Mouse (Mus musculus) liver, embryonic 14.5 days (tissue): Measurements from ENCODE around the gene Wrap53. TPM values are rescaled to one million over a fixed set of nuclear protein-coding genes. Genes with fewer than 3 reads are reported as not detected.

Source experiments
- ATAC-seq: fragments of 200-750 bp; cut with Nextera tagmentation; 2 replicates; pipeline ENCODE4 v1.8.0; 2017; ENCODE audit warnings: moderate number of reproducible peaks, mild to moderate bottlenecking, moderate library complexity; ENCODE audit not compliant: insufficient read depth
- DNase-seq, 3 experiments: peaks; one replicate each; pipeline ENCODE4 v3.0.0-alpha.2; 2012 to 2013; ENCODE audit warnings: low read depth in 3 of 3, low spot score in 3 of 3
- H3K27ac ChIP-seq: fragments of 300-500 bp; sonication (generic); 2 replicates; pipeline ENCODE4 v1.5.1; 2014; ENCODE audit warnings: moderate library complexity, mild to moderate bottlenecking, control low read depth, inconsistent platforms
- H3K27me3 ChIP-seq: fragments of 300-500 bp; sonication (generic); 2 replicates; pipeline ENCODE4 v1.6.1; 2014; ENCODE audit warnings: mild to moderate bottlenecking, low read length, moderate library complexity; ENCODE audit not compliant: control insufficient read depth, insufficient read depth
- H3K36me3 ChIP-seq: fragments of 300-500 bp; sonication (generic); replicated peaks from 2 replicates; pipeline ENCODE4 v1.6.1; 2014; ENCODE audit warnings: low read depth; ENCODE audit not compliant: control insufficient read depth, insufficient read depth
- H3K4me1 ChIP-seq, 2 experiments: fragments of 200-500 bp in 1 of 2; fragments of 300-500 bp in 1 of 2; sonication (generic) in 1 of 2; replicated peaks; 2 replicates each; pipeline ENCODE4 v1.6.1; 2012 to 2014; ENCODE audit warnings: antibody characterized with exemption in 1 of 2, inconsistent platforms in 1 of 2, low read length in 1 of 2; ENCODE audit not compliant: control insufficient read depth in 2 of 2, insufficient read depth in 2 of 2
- H3K4me2 ChIP-seq: fragments of 300-500 bp; sonication (generic); 2 replicates; pipeline ENCODE4 v1.6.1; 2014; ENCODE audit warnings: low read depth, mild to moderate bottlenecking, control low read depth, moderate library complexity
- H3K4me3 ChIP-seq, 2 experiments: fragments of 200-500 bp in 1 of 2; fragments of 300-500 bp in 1 of 2; sonication (generic) in 1 of 2; 2 replicates each; pipeline ENCODE4 v1.5.1; 2012 to 2014; ENCODE audit warnings: low read depth in 2 of 2, low read length in 2 of 2, mild to moderate bottlenecking in 2 of 2, control low read depth in 1 of 2, inconsistent platforms in 1 of 2, moderate library complexity in 1 of 2; ENCODE audit not compliant: insufficient read depth in 1 of 2
- H3K9ac ChIP-seq: fragments of 300-500 bp; sonication (generic); replicated peaks from 2 replicates; pipeline ENCODE4 v1.6.1; 2014; ENCODE audit warnings: mild to moderate bottlenecking, control low read depth, moderate library complexity
- H3K9me3 ChIP-seq: fragments of 300-500 bp; sonication (generic); 2 replicates; pipeline ENCODE4 v1.6.1; 2016; ENCODE audit warnings: low read length, mixed read lengths; ENCODE audit not compliant: control insufficient read depth
- CTCF ChIP-seq: IDR thresholded peaks from 2 replicates; pipeline ENCODE4 v1.5.1; 2016; ENCODE audit warnings: antibody characterized with exemption, low read depth, control low read depth
- EP300 ChIP-seq: IDR thresholded peaks from 2 replicates; pipeline ENCODE4 v1.6.1; 2016; ENCODE audit warnings: antibody characterized with exemption, low read depth
- WGBS: fragments of 180-500 bp; shearing (Covaris S2); extraction: QIAGEN DNeasy Blood & Tissue Kit; methylation state at CpG from one replicate; pipeline ENCODE4 v1.1.7; 2014; ENCODE audit not compliant: insufficient replicate concordance; 5-methylcytosine and 5-hydroxymethylcytosine counted together
- polyA plus RNA-seq, 2 experiments: library from polyadenylated mRNA; depleted of rRNA in 1 of 2; stranded (reverse) in 1 of 2; unstranded in 1 of 2; fragments of >200 nt; fragmentation: Nextera tagmentation in 1 of 2; extraction: Ambion mirVana in 1 of 2; gene quantifications; 2 replicates each; pipeline versions ENCODE4 v1.2.1 to v1.2.3; 2012 to 2014

Gene Wrap53
- polyA plus RNA-seq, 2 experiments, result 10.8 to 14.8 TPM

DNA sequence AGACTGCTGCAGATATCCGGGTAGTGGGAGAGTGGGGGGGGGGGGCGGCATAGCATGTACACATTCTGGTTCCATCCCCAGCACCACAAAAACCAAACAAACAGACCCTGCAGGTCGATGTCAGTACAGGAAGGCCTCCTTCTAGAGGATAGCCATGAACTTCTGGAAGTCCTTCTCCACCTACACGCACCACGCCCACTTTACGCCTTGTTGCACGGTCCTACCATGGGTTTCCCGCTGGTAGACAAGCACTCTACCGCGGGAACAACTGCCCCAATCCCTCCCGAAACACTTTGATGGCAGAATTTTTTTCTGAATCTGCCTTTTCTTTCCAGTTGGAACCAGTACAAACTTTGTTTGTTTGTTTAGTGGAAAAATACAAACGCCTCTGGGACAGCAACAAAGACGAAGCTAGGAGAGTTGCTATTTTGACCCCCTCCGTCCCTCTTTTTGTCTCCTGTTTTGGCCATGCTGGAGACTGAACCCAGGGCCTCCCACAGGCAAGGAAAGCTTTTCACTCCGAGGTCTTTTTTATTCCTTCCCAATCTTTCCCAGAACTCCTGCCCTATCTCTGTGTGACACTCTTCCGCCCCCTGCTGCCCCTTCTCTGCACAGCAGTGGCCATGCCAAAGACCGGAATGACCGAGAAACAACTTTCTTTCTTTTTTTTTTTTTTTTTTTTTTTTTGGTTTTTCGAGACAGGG, 33.6 kb upstream of the Wrap53 start:
- peaks cover 15 to 26% of the 10 kb centered on the region in 2 experiments for H3K4me1 ChIP-seq
- H3K4me3 ChIP-seq, result peak overlapping the region; percentile 52 to 56
- peak in 1 of 3 experiments; percentile 61 for DNase-seq
- H3K9ac ChIP-seq, result peak overlapping the region; percentile 67
- H3K4me2 ChIP-seq, result peak overlapping the region; percentile 95
- TF ChIP-seq CTCF, result peak; percentile 92
- no peak for TF ChIP-seq EP300
- H3K9me3 ChIP-seq, result no peaks in the 10 kb centered on the region
- H3K27ac ChIP-seq, result no peak overlapping the region; the same call in 1 of the 2 replicates
- ATAC-seq, result peak; percentile 61; the same call in 1 of the 2 replicates
- H3K27me3 ChIP-seq, result no peaks in the 10 kb centered on the region
- no peaks in the 10 kb centered on the region for H3K36me3 ChIP-seq
- 4% methylated on average over 19 of the region's 19 CpGs for WGBS

DNA sequence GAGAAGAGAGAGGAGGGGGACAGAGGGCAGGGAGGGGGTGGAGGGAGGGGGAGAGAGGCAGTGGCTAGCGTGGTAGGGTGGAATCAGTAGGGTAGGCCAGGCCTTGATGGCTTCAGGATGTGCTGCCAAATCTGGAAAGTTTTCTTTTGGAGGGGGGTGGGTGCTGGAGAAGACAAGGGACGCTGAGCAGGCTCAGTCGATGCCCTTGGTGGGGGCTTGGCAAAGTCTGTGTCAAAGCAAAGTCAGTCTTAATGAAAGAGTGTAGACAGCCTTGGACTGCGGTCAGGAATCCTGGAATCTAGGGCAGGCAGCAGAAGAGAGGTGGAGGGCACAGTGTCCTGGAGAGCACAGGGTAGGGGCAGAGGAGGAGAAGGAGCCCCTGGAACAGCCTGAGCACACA, 30.8 kb upstream of the Wrap53 start:
- H3K36me3 ChIP-seq, result no peaks in the 10 kb centered on the region
- no peak overlapping the region for H3K27ac ChIP-seq
- no peaks in the 10 kb centered on the region for H3K27me3 ChIP-seq
- no peak for ATAC-seq
- no peak for TF ChIP-seq EP300
- TF ChIP-seq CTCF, result no peak
- H3K4me3 ChIP-seq, result no peak overlapping the region
- no peak overlapping the region for H3K9ac ChIP-seq
- H3K4me2 ChIP-seq, result no peak overlapping the region
- no peak for DNase-seq
- H3K4me1 ChIP-seq, result peaks cover 26 to 33% of the 10 kb centered on the region in 2 experiments
- WGBS, result 64% methylated on average over 4 of the region's 4 CpGs
- no peaks in the 10 kb centered on the region for H3K9me3 ChIP-seq

DNA sequence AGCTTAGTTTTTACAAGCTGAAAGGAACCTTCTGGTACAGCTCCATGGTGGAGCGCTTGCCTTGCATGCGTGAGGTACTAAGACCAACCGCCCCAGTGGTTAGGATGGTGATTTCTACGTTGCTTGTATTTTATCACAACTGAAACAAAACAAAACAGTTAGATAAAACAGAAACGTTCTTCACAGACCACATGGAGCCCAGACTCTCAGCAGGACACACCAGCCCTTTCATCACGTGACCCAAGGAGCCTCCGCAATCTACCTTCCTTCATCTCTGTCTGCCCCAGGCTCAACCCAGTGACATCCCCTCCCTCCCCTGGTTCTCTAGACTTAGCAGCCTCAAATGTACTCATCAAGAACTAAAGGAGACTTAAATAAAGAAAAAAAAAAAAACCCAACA, 29.4 kb upstream of the Wrap53 start:
- Histone ChIP-seq H3K36me3 (no peaks in the 10 kb centered on the region), H3K4me1 (peaks cover 26 to 33% of the 10 kb centered on the region in 2 experiments), H3K9ac (peak overlapping the region; percentile 34), H3K9me3 (no peaks in the 10 kb centered on the region), H3K27me3 (no peaks in the 10 kb centered on the region), H3K4me2 (peak overlapping the region; percentile 43), H3K27ac (peak overlapping the region; percentile 73), H3K4me3 (no peak overlapping the region)
- DNase-seq, result no peak
- ATAC-seq, result peak; percentile 28; the same call in 1 of the 2 replicates
- 17% methylated on average over 7 of the region's 7 CpGs for WGBS
- peak; percentile 46 for TF ChIP-seq EP300
- no peak for TF ChIP-seq CTCF

DNA sequence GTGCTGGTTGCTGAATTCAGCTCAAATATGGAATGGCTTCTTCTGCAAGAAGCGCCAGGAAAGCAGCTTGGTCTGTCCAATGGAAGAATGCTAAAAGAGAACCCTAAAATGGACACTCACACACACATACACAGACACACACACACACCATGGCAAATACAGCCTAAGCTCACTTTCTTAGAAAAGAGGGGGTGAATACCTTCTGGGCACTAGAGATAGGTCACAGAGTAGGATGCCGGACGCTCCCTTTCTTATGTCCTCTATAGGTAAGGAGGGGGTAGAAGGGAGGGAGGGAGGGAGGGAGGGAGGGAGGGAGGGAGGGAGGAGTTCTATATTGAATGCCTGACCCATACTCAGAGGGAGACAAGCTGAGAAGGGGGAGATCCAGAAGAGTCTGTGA, 28.5 kb upstream of the Wrap53 start:
- no peaks in the 10 kb centered on the region for H3K36me3 ChIP-seq
- peak overlapping the region; percentile 35; the same call in 1 of the 2 replicates for H3K9ac ChIP-seq
- H3K4me2 ChIP-seq, result no peak overlapping the region; the same call in 1 of the 2 replicates
- no peak overlapping the region for H3K4me3 ChIP-seq
- TF ChIP-seq CTCF, result no peak
- TF ChIP-seq EP300, result no peak
- H3K9me3 ChIP-seq, result no peaks in the 10 kb centered on the region
- ATAC-seq, result peak; percentile 27; the same call in 1 of the 2 replicates
- no peaks in the 10 kb centered on the region for H3K27me3 ChIP-seq
- peaks cover 34 to 41% of the 10 kb centered on the region in 2 experiments for H3K4me1 ChIP-seq
- whole genome bisulfite sequencing, result 26% methylated on average over 3 of the region's 3 CpGs
- peak overlapping the region; percentile 73 for H3K27ac ChIP-seq
- DNase-seq, result no peak

DNA sequence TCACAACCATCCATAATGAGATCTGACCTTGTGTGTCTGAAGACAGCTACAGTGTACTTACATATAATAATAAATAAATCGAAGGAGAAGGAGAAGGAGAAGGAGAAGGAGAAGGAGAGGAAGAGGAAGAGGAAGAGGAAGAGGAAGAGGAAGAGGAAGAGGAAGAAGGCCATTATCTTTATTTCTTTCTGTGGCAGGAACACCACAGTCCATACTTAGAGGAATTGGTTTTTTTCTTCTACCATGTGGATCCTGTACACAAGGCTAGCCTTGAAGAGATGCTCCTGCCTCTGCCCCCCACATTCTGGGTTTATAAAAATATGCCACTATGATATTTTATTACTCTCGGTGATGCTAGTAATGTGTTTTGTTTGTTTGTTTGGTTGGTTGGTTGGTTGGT, 26.8 kb upstream of the Wrap53 start:
- H3K27ac ChIP-seq, result no peak overlapping the region
- ATAC-seq (no peak), DNase-seq (no peak)
- no peak overlapping the region; the same call in 1 of the 2 replicates for H3K4me2 ChIP-seq
- no peaks in the 10 kb centered on the region for H3K9me3 ChIP-seq
- no peaks in the 10 kb centered on the region for H3K27me3 ChIP-seq
- TF ChIP-seq EP300, result no peak
- TF ChIP-seq CTCF, result no peak
- no peak overlapping the region for H3K4me3 ChIP-seq
- no peaks in the 10 kb centered on the region for H3K36me3 ChIP-seq
- H3K4me1 ChIP-seq, result peaks cover 39 to 58% of the 10 kb centered on the region in 2 experiments
- no peak overlapping the region for H3K9ac ChIP-seq
- WGBS, result 62% methylated on average over 2 of the region's 2 CpGs
